Mouse (Mus musculus): ENCODE measurements around the gene Prrxl1. TPM values are rescaled to one million over a fixed set of nuclear protein-coding genes. Genes with fewer than 3 reads are reported as not detected.

The Prrxl1 gene
- not detected in 2 replicates for polyA plus RNA-seq (2012; rRNA removed; ENCODE audit: low replicate concordance)

GRCm38 (mm10) chr14:32599290-32600041 is at the start of gene Prrxl1:
TSS of gene Prrxl1 (plus strand) at chr14:32599407.

DNA sequence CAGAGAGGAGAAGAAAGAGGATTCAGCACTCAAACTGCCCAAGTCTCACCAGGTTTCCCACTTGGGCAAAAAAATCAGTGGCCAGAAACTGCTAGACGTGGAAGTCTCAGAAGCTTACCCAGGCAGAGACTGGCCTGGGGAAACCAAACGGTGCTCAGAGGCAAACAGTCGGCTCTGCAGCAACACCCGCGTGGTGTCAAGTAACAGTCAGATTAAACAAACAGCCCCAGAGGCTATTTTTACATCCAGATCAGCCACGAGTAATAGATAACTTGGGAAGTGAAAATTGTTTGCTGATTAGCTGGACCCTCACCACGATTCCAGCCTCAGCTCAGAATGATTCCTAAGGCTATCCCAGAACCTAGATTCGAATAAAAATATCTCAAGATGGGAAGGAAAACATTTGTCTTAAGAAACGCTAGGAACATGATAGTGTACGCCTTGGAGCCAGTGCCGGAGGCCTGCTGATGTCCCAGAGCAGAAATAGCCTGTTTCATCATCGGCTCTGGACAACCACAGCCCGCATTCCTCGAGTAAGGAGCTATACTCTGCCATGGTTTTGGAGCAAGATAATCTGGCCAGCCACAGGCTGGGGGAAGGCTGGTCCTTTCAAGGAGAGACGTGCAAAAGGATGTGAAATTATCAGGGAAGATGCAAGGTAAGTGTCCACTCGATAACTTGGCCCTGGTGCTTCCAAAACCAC is 86.1 kb downstream of the Prrxl1 start, which contains the start of gene 3425401B19Rik:
3425401B19Rik (minus strand) TSS at position 170 of the 703 bp plus-strand sequence.

Other genes starting within 250 kb of the Prrxl1 start
- gene 1700024G13Rik, start 211.0 kb upstream of the Prrxl1 start, polyA plus RNA-seq (2012; rRNA removed; ENCODE audit: low replicate concordance) = not detected in 2 replicates
- gene Slc18a3, start 134.6 kb upstream of the Prrxl1 start, polyA plus RNA-seq (2012; rRNA removed; ENCODE audit: low replicate concordance) = not detected in 2 replicates
- gene Chat, start 133.4 kb upstream of the Prrxl1 start, polyA plus RNA-seq (2012; rRNA removed; ENCODE audit: low replicate concordance) = 0.62 TPM in 1 of 2 replicates, not detected in the other
- gene Ercc6, start 85.9 kb upstream of the Prrxl1 start, polyA plus RNA-seq (2012; rRNA removed; ENCODE audit: low replicate concordance) = 2.4 and 7.7 TPM in 2 replicates
- gene 3425401B19Rik, start 85.9 kb downstream of the Prrxl1 start, polyA plus RNA-seq (2012; rRNA removed; ENCODE audit: low replicate concordance) = 0.05 and 11.7 TPM in 2 replicates
- gene Tmem273, start 186.6 kb downstream of the Prrxl1 start, polyA plus RNA-seq (2012; rRNA removed; ENCODE audit: low replicate concordance) = 2.2 and 2.9 TPM in 2 replicates
- not detected in 2 replicates for gene Fam170b, start 234.6 kb downstream of the Prrxl1 start, polyA plus RNA-seq (2012; rRNA removed; ENCODE audit: low replicate concordance)